Mouse (Mus musculus): ENCODE results near the gene Lhpp.
A peak's percentile ranks its signal among the peaks of the same experiment; 100 is the strongest.

Gene Lhpp

GRCm38 (mm10) chr7:132599071-132599975, 11.1 kb upstream of the Lhpp start, which contains the start of gene Nkx1-2:
TSS of gene Nkx1-2 (minus strand) at chr7:132599637.
- DNase-seq: no peak

- no peak for DNase-seq
Observed at GRCm38 (mm10) chr7:132600026-132600425, 10.4 kb upstream of the Lhpp start.

GRCm38 (mm10) chr7:132600926-132601325, 9.5 kb upstream of the Lhpp start:
- no peak for DNase-seq

GRCm38 (mm10) chr7:132604720-132605119, 5.7 kb upstream of the Lhpp start:
- DNase-seq: no peak

DNA sequence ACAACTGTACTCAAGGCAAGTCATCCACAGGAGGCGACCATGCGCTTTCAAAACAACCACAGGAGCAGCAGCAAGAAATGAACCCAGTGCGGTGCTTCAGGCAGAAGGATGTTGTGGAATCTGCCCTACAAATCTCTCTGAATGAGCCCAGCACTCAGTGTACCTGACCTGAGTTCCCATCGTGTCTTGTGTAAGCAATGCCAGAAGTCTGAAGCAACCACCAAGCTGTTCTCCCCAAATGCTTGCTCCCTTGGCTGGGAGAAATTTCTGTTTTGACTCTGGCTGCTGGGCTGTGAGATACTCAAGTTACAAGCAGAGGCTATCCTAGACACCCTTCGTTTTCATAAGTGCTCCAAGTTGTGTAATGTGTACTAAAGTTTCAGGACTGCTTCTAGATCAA, 4.7 kb upstream of the Lhpp start:
- DNase-seq: no peak

GRCm38 (mm10) chr7:132608316-132609020, 2.0 kb upstream of the Lhpp start:
- no peak for DNase-seq

DNA sequence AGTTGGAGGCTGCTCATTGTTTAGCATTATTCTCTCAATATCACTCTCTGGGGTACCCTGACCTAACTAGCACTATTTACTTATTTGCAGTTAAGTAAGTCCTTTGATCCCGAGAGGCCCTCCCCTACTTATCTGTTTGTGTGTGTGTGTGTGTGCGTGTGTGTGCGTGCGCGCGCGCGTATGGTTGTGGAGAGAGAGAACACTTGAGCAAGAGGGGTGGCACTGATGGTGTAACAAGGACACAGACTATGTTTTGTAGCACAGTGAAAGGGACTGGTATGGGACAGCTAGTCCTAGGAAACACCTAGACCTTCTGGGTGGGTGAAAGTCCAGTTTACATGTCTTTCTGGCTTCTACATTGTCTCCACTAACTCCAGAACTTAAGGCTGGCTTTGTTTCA, 1.1 kb downstream of the Lhpp start:
- DNase-seq: no peak

DNA sequence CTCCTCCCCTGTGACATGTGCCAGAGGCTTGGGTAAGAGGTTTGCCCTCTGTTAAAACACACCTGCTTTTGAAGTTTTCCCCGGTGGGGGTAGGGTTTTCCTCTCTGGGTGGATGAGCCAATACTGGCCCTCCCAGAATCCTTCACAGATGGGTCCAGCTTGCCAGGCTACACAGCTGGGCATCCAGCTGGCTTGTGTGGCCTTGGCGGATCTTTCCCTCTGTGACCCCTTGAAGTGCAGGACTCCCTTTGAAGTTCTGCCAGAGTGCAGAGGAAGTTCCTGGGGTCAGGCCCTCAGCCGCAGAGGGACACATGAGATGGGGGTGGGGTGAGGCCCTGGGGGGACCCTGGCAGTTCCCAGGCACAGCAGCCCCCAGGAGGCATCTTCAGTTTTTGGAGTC, 4.9 kb downstream of the Lhpp start:
- DNase-seq: no peak

GRCm38 (mm10) chr7:132616391-132616790, 6.0 kb downstream of the Lhpp start:
- DNase-seq: no peak

DNA sequence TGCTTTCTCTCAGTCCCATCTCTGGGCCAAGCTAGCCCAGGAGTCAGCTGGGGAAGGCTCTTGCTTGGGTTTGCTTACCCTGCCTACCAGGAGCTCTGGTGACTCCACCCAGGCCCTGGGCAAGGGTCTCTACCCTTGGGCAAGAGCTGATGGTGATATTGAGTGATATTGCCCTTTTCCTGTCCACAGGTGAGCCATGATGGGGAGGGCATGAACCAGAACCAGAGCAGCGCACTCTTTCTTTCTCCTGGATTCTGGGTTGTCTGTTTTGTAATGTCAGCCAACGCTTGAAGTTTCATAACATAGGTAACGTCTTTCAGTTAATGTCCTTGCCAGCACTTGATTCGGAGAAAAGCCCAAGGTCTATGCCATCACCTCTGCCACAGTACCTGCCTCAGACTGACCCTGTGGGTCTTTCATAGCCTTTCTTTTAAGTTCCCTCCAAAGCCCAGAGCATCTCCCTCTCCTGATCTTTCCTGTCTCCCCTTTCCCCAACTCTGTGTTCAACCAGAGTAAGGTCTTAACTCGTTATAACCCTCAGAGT, 6.7 kb downstream of the Lhpp start:
- DNase-seq: no peak

DNA sequence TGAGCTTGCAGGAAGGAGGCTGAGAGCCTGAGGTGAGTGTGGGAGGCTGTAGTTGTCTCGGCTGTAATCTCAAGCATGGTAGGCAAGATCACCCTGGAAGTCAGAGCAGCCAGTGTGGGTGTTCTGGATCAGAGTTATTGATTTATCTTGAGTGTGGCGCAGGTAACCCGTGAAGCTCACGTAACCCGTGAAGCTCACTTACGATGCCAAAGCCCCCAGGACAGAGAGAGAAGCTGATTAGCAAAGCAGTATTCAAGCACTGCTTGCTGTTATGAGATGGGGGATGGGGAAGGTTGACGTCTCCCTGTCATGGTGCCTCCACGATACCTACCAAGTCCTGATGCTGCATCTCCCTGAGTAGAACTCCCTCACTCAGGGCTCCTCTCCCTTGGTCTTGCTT, 9.1 kb downstream of the Lhpp start:
- DNase-seq: no peak

- DNase-seq: no peak
Observed at GRCm38 (mm10) chr7:132619975-132620918, 9.8 kb downstream of the Lhpp start.

GRCm38 (mm10) chr7:132624161-132624560, 13.7 kb downstream of the Lhpp start:
- no peak for DNase-seq

GRCm38 (mm10) chr7:132626174-132626573, 15.7 kb downstream of the Lhpp start:
- DNase-seq: no peak

DNA sequence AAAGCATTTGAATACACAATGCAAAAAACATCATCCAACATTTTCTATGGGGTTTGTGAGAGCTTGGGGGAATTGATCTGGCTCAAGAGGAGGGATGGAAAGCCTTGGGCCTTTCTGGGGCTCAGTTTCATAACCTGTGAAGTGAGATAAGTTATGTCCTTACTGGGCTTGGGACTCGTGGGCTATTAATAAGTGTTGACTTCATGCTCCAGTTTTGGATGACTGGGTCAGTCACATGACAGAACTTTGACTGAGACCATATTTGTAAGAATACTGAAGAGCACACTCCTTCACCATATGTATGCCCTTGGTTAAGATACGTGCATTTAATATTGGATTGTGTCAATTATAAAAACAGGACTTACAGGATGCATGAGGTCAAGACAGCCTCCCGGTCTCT, 17.0 kb downstream of the Lhpp start:
- DNase-seq: no peak

DNA sequence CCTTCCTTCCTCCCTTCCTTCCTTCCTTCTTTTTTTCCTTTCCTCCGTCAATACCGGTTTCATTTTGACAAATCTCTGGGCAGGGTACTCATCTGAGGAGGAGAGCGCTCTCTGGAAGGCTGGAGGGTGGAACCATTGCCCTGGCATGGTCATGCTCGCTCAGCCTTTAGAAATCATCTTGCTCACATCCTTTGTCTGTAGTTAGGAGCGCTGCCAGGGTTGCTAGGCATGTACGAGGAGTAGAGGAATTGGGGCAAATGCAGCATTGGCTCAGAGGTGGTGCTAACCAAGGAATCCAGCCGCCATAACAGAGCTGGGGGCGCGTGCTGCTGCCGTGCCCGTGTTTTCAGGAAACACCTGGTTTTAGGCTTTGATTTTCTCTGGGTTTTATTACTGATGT, 20.9 kb downstream of the Lhpp start:
- no peak for DNase-seq

- DNase-seq: peak; percentile 52
Observed at GRCm38 (mm10) chr7:132637292-132637691, 26.9 kb downstream of the Lhpp start.

DNA sequence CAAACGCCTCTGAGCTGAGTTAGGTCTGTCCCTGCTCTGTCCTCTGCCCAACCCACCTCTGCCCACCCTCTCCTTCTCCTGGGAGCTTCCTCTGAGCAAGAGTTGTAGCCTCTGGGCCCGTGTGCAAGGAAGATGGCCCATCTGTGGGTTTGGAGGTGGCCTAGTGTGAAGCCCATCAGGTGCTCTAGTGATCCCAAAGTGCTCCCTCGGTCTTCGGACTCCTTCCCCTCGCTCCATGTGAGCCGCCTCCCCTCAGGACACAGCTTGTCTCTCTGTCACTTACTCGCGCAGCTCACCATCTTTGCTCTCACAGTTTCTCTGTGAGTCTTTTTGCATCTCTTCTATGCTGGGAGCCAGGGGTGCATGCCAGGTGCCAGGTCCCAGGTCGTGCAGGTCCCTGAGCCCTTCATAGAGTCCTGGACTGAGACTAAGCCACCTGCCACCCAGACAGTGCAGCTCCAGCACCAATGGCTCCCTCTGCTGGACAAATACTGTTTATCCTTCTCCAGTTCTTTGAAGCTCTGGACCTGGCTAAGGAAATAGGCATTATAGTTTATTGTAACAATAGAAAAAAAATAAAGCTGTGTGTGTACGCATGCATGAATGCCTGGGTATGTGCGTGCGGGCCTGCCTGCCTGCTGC, 28.1 kb downstream of the Lhpp start:
- peak; percentile 63 for DNase-seq

DNA sequence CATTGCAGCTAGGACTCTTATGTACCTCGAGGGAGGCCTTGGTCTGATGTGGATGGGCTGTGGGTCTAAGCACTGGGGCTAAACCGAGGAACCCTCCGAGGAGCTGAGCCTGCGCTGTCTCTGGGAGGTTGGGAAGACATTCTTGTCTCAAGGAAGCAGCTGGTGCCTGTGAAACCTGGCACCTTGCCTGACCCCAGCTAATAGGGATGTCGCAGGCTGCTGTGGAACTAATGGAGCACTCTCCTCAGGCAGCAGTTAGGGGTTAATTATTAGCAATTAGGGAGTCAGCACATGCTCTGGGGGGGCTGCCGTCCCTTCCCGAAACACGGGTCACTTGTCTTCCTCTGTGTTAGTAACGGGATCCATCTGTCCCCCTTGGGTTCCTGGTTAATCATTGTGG, 30.5 kb downstream of the Lhpp start:
- peak; percentile 50 for DNase-seq

GRCm38 (mm10) chr7:132641606-132642005, 31.2 kb downstream of the Lhpp start:
- DNase-seq: no peak

GRCm38 (mm10) chr7:132644605-132645279, 34.3 kb downstream of the Lhpp start:
- DNase-seq: no peak

GRCm38 (mm10) chr7:132646514-132646913, 36.1 kb downstream of the Lhpp start:
- no peak for DNase-seq

Measured in lung, postnatal 14 days (tissue).